In the genomic region with DNA sequence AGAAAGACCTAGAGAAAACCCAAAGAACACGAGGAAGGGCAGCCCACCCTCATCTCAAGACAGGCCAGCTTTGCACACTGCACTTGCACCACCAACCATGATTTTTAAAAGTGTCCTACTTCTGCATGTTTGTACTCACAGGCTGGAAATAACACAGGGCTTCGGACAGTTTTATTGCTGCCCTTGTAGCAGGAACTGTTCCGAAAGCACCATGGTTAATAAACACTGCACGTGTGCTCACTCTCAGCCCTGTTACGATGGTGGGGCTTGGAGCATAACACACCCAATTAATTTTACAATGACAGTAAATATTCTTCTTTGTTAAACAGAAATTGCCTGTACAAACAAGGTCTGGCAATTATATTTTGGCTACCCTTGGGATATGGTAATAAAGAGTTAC, we compare ENCODE assay signal across 27 mouse cellular contexts.
DNase-seq lines count a peak whose midpoint lies in the region; ATAC-seq lines count a peak whose summit lies in the region.
"Had no signal": no experiment of that assay in that cellular context is flagged by ENCODE, and none has a peak within 500 bp of the region (broad histone marks: within the 10 kb centered on the region; RNA-seq: fewer than 3 reads in every experiment).

No protein-coding gene starts in this region.

- WGBS in kidney, embryonic 15.5 days, result 13% methylated on average over 5 of the region's 5 CpGs
- WGBS in limb, embryonic 11.5 days, result 22% methylated on average over 5 of the region's 5 CpGs

- no peaks in the 10 kb centered on the region for H3K27me3 ChIP-seq in kidney, embryonic 15.5 days
- H3K27me3 ChIP-seq in limb, embryonic 11.5 days (ENCODE audit: control insufficient read depth, insufficient read depth, low read length), result no peaks in the 10 kb centered on the region
- H3K27me3 ChIP-seq: embryonic facial prominence, embryonic 13.5 days; forebrain, embryonic 12.5 days; forebrain, embryonic 15.5 days; heart, embryonic 13.5 days had no signal

- peaks cover 4% of the 10 kb centered on the region; the same call in 1 of the 2 replicates for H3K4me1 ChIP-seq in kidney, embryonic 15.5 days
- H3K4me1 ChIP-seq in limb, embryonic 11.5 days (ENCODE audit: control insufficient read depth, insufficient read depth, low read length), result no peaks in the 10 kb centered on the region
- H3K4me1 ChIP-seq: embryonic facial prominence, embryonic 10.5 days; embryonic facial prominence, embryonic 13.5 days; forebrain, embryonic 12.5 days; forebrain, embryonic 15.5 days; heart, embryonic 10.5 days; heart, embryonic 13.5 days had no signal

- no peak overlapping the region for H3K4me3 ChIP-seq in kidney, embryonic 15.5 days (replicated peaks)
- no peak overlapping the region for H3K4me3 ChIP-seq in limb, embryonic 11.5 days (ENCODE audit: low read depth, low read length)
- H3K4me3 ChIP-seq: embryonic facial prominence, embryonic 10.5 days; embryonic facial prominence, embryonic 13.5 days; erythroblast, embryonic 14.5 days; forebrain, embryonic 12.5 days; forebrain, embryonic 15.5 days; heart, embryonic 10.5 days; heart, embryonic 13.5 days had no signal

- no peak overlapping the region for H3K4me2 ChIP-seq in kidney, embryonic 15.5 days
- no peak overlapping the region for H3K4me2 ChIP-seq in limb, embryonic 11.5 days (ENCODE audit: low read depth, severe bottlenecking)
- H3K4me2 ChIP-seq: embryonic facial prominence, embryonic 13.5 days; forebrain, embryonic 12.5 days; forebrain, embryonic 15.5 days; heart, embryonic 13.5 days; hindbrain, embryonic 14.5 days had no signal

- DNase-seq in kidney, postnatal 36 days, result no peak
- peak; percentile 12 for DNase-seq in retina, postnatal 1 day
- DNase-seq in retina, embryonic 14.5 days (ENCODE audit: low spot score), result no peak
- DNase-seq in limb, embryonic 11.5 days (ENCODE audit: low spot score), result no peak
- no peak for DNase-seq in embryo, embryonic 10 days (ENCODE audit: low spot score)
- DNase-seq: adrenal gland, adult 2 months; adrenal gland, postnatal 14 days; cerebellum, adult 11 months; cerebellum, adult 2 months; cerebellum, adult 9-11 months; cerebellum, postnatal 25 days; embryo, embryonic 11 days; gastrocnemius, postnatal 14 days; heart, adult 18-20 months; heart, postnatal 14 days; heart, postnatal 4 days had no signal

- peak; percentile 56 for ATAC-seq in kidney, embryonic 15.5 days (replicated peaks; ENCODE audit: low FRiP score)
- ATAC-seq in limb, embryonic 11.5 days (ENCODE audit: insufficient number of reproducible peaks, low FRiP score, low TSS enrichment, low read depth), result peak; percentile 72; the same call in 1 of the 2 replicates
- ATAC-seq: CD4-positive, CD25-positive, alpha-beta regulatory T cell, adult 4 months; forebrain, embryonic 15.5 days; hindbrain, postnatal 0 days had no signal

- H3K27ac ChIP-seq in kidney, embryonic 15.5 days, result no peak overlapping the region
- no peak overlapping the region for H3K27ac ChIP-seq in limb, embryonic 11.5 days (replicated peaks; ENCODE audit: low read depth, low read length)
- H3K27ac ChIP-seq: embryonic facial prominence, embryonic 10.5 days; embryonic facial prominence, embryonic 13.5 days; forebrain, embryonic 12.5 days; forebrain, embryonic 15.5 days; heart, embryonic 10.5 days; heart, embryonic 13.5 days; hindbrain, embryonic 14.5 days; hindbrain, postnatal 0 days had no signal

- H3K9ac ChIP-seq in kidney, embryonic 15.5 days, result no peak overlapping the region
- no peak overlapping the region for H3K9ac ChIP-seq in limb, embryonic 11.5 days (ENCODE audit: low read length)
- H3K9ac ChIP-seq: embryonic facial prominence, embryonic 13.5 days; forebrain, embryonic 12.5 days; forebrain, embryonic 15.5 days; heart, embryonic 13.5 days; hindbrain, embryonic 14.5 days had no signal

- H3K36me3 ChIP-seq in kidney, embryonic 15.5 days, result no peaks in the 10 kb centered on the region
- no peaks in the 10 kb centered on the region for H3K36me3 ChIP-seq in limb, embryonic 11.5 days (ENCODE audit: control insufficient read depth, insufficient read depth, low read length)
- H3K36me3 ChIP-seq: embryonic facial prominence, embryonic 10.5 days; embryonic facial prominence, embryonic 13.5 days; forebrain, embryonic 12.5 days; forebrain, embryonic 15.5 days; heart, embryonic 10.5 days; heart, embryonic 13.5 days had no signal

- H3K9me3 ChIP-seq in kidney, embryonic 15.5 days (replicated peaks), result no peaks in the 10 kb centered on the region
- no peaks in the 10 kb centered on the region for H3K9me3 ChIP-seq in limb, embryonic 11.5 days (ENCODE audit: control insufficient read depth, low read length)
- H3K9me3 ChIP-seq: embryonic facial prominence, embryonic 10.5 days; embryonic facial prominence, embryonic 13.5 days; forebrain, embryonic 12.5 days; forebrain, embryonic 15.5 days; heart, embryonic 10.5 days; heart, embryonic 13.5 days had no signal
